Mouse (Mus musculus): Measurements from ENCODE around the gene Man2b1. TPM values are rescaled to one million over a fixed set of nuclear protein-coding genes. Genes with fewer than 3 reads are reported as not detected.

The Man2b1 gene
- polyA plus RNA-seq, 1 experiment from 2014 or later, result 17.7 TPM

GRCm38 (mm10) chr8:85037681-85038531 lies 45.2 kb upstream of the Man2b1 start:
- ATAC-seq, result no peak
- WGBS, result under 1% methylated on average over 54 of the region's 57 CpGs
- peaks cover 7% of the 10 kb centered on the region for H3K36me3 ChIP-seq (ENCODE audit: control insufficient read depth, insufficient read depth)
- H3K4me1 ChIP-seq (replicated peaks; ENCODE audit: control insufficient read depth, insufficient read depth, low read length), result peaks cover 26% of the 10 kb centered on the region
- peak overlapping the region; percentile 91 for H3K9ac ChIP-seq (replicated peaks; ENCODE audit: low read depth, low read length)
- H3K27ac ChIP-seq (ENCODE audit: low read length), result peak overlapping the region; percentile 99
- H3K4me2 ChIP-seq (ENCODE audit: low read length), result peak overlapping the region; percentile 97
- peak overlapping the region; percentile 80 for H3K4me3 ChIP-seq (replicated peaks; ENCODE audit: low read length)
- no peaks in the 10 kb centered on the region for H3K27me3 ChIP-seq (replicated peaks; ENCODE audit: control insufficient read depth, insufficient read depth, low read length)
- H3K9me3 ChIP-seq (ENCODE audit: control insufficient read depth, low read length), result no peaks in the 10 kb centered on the region

- Histone ChIP-seq H3K4me3 (replicated peaks; ENCODE audit: low read length) (no peak overlapping the region), H3K9me3 (ENCODE audit: control insufficient read depth, low read length) (no peaks in the 10 kb centered on the region), H3K4me2 (ENCODE audit: low read length) (no peak overlapping the region), H3K9ac (replicated peaks; ENCODE audit: low read depth, low read length) (no peak overlapping the region), H3K4me1 (replicated peaks; ENCODE audit: control insufficient read depth, insufficient read depth, low read length) (peaks cover 5% of the 10 kb centered on the region), H3K36me3 (ENCODE audit: control insufficient read depth, insufficient read depth) (peaks cover 28% of the 10 kb centered on the region), H3K27me3 (replicated peaks; ENCODE audit: control insufficient read depth, insufficient read depth, low read length) (no peaks in the 10 kb centered on the region), H3K27ac (ENCODE audit: low read length) (no peak overlapping the region)
- 93% methylated on average over 6 of the region's 6 CpGs for WGBS
- ATAC-seq, result no peak
These were observed 39.5 kb upstream of the Man2b1 start for GRCm38 (mm10) chr8:85043619-85044018.

DNA sequence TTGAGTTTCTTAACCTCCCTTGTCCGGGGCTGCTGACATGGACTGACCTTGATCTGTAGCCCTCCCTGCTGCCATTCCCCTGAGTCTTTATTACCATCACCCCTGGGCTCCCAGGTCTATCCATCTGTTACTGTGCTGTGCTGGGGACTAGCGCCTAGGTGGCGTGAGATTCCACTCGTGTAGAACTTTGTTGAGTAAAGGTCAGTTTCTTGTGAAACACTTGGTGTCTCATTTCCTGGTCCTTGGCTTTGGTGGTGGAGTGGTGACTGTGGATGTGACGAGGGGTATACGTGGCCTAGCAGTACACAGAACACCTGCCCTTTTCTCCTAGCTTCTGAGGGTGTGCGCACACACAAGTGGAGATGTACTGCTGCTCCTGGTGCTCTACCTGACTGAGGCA lies 25.7 kb upstream of the Man2b1 start:
- H3K4me1 ChIP-seq (replicated peaks; ENCODE audit: control insufficient read depth, insufficient read depth, low read length), result peaks cover 21% of the 10 kb centered on the region
- no peak overlapping the region for H3K4me3 ChIP-seq (replicated peaks; ENCODE audit: low read length)
- WGBS, result 83% methylated on average over 7 of the region's 7 CpGs
- no peak overlapping the region for H3K9ac ChIP-seq (replicated peaks; ENCODE audit: low read depth, low read length)
- H3K36me3 ChIP-seq (ENCODE audit: control insufficient read depth, insufficient read depth), result peaks cover 26% of the 10 kb centered on the region
- no peaks in the 10 kb centered on the region for H3K27me3 ChIP-seq (replicated peaks; ENCODE audit: control insufficient read depth, insufficient read depth, low read length)
- no peak for ATAC-seq
- no peak overlapping the region for H3K4me2 ChIP-seq (ENCODE audit: low read length)
- H3K27ac ChIP-seq (ENCODE audit: low read length), result no peak overlapping the region
- no peaks in the 10 kb centered on the region for H3K9me3 ChIP-seq (ENCODE audit: control insufficient read depth, low read length)

DNA sequence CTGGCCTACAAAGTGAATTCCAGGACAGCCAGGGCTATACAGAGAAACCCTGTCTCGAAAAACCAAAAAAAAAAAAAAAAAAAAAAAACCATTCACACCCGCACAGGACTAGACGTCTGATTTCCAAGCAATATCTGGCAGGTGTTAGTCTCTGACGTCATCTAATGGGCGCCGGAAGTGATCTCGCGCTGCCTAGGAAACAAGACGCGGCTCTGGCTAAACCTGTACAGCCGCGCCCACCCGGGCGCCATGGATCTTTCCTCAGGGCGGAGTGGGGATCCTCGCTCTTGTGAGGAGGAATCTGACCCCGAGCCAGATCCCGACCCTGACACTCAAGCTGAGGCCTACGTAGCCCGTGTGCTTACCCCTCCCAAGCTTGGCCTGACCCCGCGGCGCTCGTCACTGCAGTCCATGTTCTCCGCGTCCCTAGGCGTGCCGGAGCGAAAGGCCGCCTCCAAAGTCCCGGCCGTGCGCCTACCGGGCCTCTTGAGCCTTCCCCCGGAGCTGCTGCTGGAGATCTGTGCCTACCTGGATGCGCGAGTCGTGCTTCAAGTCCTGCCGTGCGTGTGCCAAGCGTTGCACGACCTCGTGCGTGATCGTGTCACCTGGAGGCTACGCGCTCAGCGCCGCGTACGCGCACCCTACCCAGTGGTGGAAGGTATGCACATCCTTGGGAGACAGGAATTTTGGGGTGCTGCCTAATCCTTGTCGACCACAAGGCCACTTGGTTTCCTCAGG lies 23.0 kb upstream of the Man2b1 start, which contains the start of gene Fbxw9:
Gene Fbxw9 (plus strand): TSS at position 177 of the 738 bp plus-strand sequence.
- H3K27me3 ChIP-seq (replicated peaks; ENCODE audit: control insufficient read depth, insufficient read depth, low read length), result no peaks in the 10 kb centered on the region
- 0% methylated on average over 52 of the region's 53 CpGs for WGBS
- no peaks in the 10 kb centered on the region for H3K9me3 ChIP-seq (ENCODE audit: control insufficient read depth, low read length)
- peak within 1 kb of the TSS; percentile 96 for H3K4me2 ChIP-seq (ENCODE audit: low read length)
- peak within 1 kb of the TSS; percentile 53; the same call in 1 of the 2 replicates for H3K27ac ChIP-seq (ENCODE audit: low read length)
- ATAC-seq, result peak; percentile 94
- H3K4me3 ChIP-seq (replicated peaks; ENCODE audit: low read length), result peak within 1 kb of the TSS; percentile 84
- H3K4me1 ChIP-seq (replicated peaks; ENCODE audit: control insufficient read depth, insufficient read depth, low read length), result peaks cover 22% of the 10 kb centered on the region
- peak within 1 kb of the TSS; percentile 76 for H3K9ac ChIP-seq (replicated peaks; ENCODE audit: low read depth, low read length)
- H3K36me3 ChIP-seq (ENCODE audit: control insufficient read depth, insufficient read depth), result peaks cover 3% of the 10 kb centered on the region; the same call in 1 of the 2 replicates

DNA sequence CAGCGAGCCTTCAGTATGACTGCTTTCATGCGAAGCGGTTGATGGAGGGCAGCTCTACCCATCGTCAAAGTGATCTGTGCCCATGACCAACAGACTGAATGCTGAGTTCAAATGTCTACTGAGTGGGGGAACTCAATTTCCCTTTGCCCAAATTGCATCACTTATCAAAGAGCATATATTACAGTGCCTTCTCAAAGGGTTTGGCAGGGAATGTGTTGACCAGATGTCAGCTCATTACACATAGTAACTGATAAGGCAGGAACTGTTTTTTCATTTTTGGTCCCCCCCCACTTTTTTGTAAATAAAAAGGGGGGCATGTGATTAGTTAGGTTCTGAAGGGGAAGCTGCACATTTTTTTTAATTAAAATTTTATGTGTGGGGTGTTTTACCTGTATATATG lies 20.5 kb upstream of the Man2b1 start:
- 94% methylated on average over 4 of the region's 4 CpGs for WGBS
- H3K9ac ChIP-seq (replicated peaks; ENCODE audit: low read depth, low read length), result no peak overlapping the region
- H3K9me3 ChIP-seq (ENCODE audit: control insufficient read depth, low read length), result no peaks in the 10 kb centered on the region
- H3K36me3 ChIP-seq (ENCODE audit: control insufficient read depth, insufficient read depth), result 0 out of 2 replicates have a peak, but pooled peaks cover 2% of the 10 kb centered on the region
- H3K27ac ChIP-seq (ENCODE audit: low read length), result no peak overlapping the region
- no peak for ATAC-seq
- H3K4me2 ChIP-seq (ENCODE audit: low read length), result no peak overlapping the region
- H3K4me1 ChIP-seq (replicated peaks; ENCODE audit: control insufficient read depth, insufficient read depth, low read length), result peaks cover 22% of the 10 kb centered on the region
- H3K27me3 ChIP-seq (replicated peaks; ENCODE audit: control insufficient read depth, insufficient read depth, low read length), result no peaks in the 10 kb centered on the region
- H3K4me3 ChIP-seq (replicated peaks; ENCODE audit: low read length), result no peak overlapping the region

GRCm38 (mm10) chr8:85065213-85065612 lies 17.9 kb upstream of the Man2b1 start:
- Histone ChIP-seq H3K4me3 (replicated peaks; ENCODE audit: low read length) (no peak overlapping the region), H3K36me3 (ENCODE audit: control insufficient read depth, insufficient read depth) (0 out of 2 replicates have a peak, but pooled peaks cover 2% of the 10 kb centered on the region), H3K9ac (replicated peaks; ENCODE audit: low read depth, low read length) (no peak overlapping the region), H3K4me2 (ENCODE audit: low read length) (no peak overlapping the region), H3K27me3 (replicated peaks; ENCODE audit: control insufficient read depth, insufficient read depth, low read length) (no peaks in the 10 kb centered on the region), H3K9me3 (ENCODE audit: control insufficient read depth, low read length) (no peaks in the 10 kb centered on the region), H3K27ac (ENCODE audit: low read length) (no peak overlapping the region), H3K4me1 (replicated peaks; ENCODE audit: control insufficient read depth, insufficient read depth, low read length) (peaks cover 22% of the 10 kb centered on the region)
- ATAC-seq, result no peak
- WGBS, result 34% methylated on average over 2 of the region's 2 CpGs

- no peak overlapping the region for H3K27ac ChIP-seq (ENCODE audit: low read length)
- no peak for ATAC-seq
- whole genome bisulfite sequencing, result 98% methylated on average over 2 of the region's 2 CpGs
These were observed 15.9 kb upstream of the Man2b1 start for GRCm38 (mm10) chr8:85067155-85067554.

DNA sequence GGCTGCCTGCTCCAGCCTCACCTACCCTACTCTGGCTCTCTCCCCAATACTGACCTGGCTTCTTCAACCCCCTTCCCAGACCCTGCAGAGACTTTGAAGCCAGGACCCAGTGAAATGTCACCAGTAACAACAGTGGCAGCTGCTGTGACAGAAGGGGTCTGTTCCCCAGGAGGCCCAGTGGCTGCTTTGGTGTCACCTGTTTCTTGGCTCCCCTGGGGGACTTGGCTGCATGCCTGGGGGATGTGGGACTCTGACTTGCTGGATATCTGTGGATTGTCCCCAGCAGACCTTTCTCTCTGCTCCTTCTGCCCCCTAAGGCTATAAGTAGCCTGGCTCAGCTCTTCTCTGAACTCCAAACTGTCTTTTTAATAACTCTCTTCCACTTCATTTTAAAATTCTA lies 15.1 kb upstream of the Man2b1 start, which contains the start of gene Gm5741:
Gene Gm5741 (minus strand): TSS at position 1 of the 400 bp plus-strand sequence.
- no peak for ATAC-seq
- no peak within 1 kb of the TSS for H3K9ac ChIP-seq (replicated peaks; ENCODE audit: low read depth, low read length)
- 0 out of 2 replicates have a peak, but pooled peaks cover 2% of the 10 kb centered on the region for H3K36me3 ChIP-seq (ENCODE audit: control insufficient read depth, insufficient read depth)
- H3K9me3 ChIP-seq (ENCODE audit: control insufficient read depth, low read length), result no peaks in the 10 kb centered on the region
- peaks cover 14% of the 10 kb centered on the region for H3K4me1 ChIP-seq (replicated peaks; ENCODE audit: control insufficient read depth, insufficient read depth, low read length)
- H3K27ac ChIP-seq (ENCODE audit: low read length), result no peak within 1 kb of the TSS
- H3K27me3 ChIP-seq (replicated peaks; ENCODE audit: control insufficient read depth, insufficient read depth, low read length), result no peaks in the 10 kb centered on the region
- H3K4me3 ChIP-seq (replicated peaks; ENCODE audit: low read length), result no peak within 1 kb of the TSS
- H3K4me2 ChIP-seq (ENCODE audit: low read length), result no peak within 1 kb of the TSS

More at GRCm38 (mm10) chr8:85067155-85067554, 15.9 kb upstream of the Man2b1 start:
- Histone ChIP-seq H3K4me1 (replicated peaks; ENCODE audit: control insufficient read depth, insufficient read depth, low read length) (peaks cover 11% of the 10 kb centered on the region), H3K27me3 (replicated peaks; ENCODE audit: control insufficient read depth, insufficient read depth, low read length) (no peaks in the 10 kb centered on the region), H3K4me2 (ENCODE audit: low read length) (no peak overlapping the region), H3K4me3 (replicated peaks; ENCODE audit: low read length) (no peak overlapping the region), H3K9me3 (ENCODE audit: control insufficient read depth, low read length) (no peaks in the 10 kb centered on the region), H3K9ac (replicated peaks; ENCODE audit: low read depth, low read length) (no peak overlapping the region), H3K36me3 (ENCODE audit: control insufficient read depth, insufficient read depth) (0 out of 2 replicates have a peak, but pooled peaks cover 2% of the 10 kb centered on the region)

GRCm38 (mm10) chr8:85071041-85071440 lies 12.0 kb upstream of the Man2b1 start:
- peak overlapping the region; percentile 63 for H3K4me2 ChIP-seq (ENCODE audit: low read length)
- 88% methylated on average over 5 of the region's 5 CpGs for WGBS
- H3K36me3 ChIP-seq (ENCODE audit: control insufficient read depth, insufficient read depth), result peaks cover 15% of the 10 kb centered on the region
- no peaks in the 10 kb centered on the region for H3K9me3 ChIP-seq (ENCODE audit: control insufficient read depth, low read length)
- peak overlapping the region; percentile 88 for H3K9ac ChIP-seq (replicated peaks; ENCODE audit: low read depth, low read length)
- H3K27ac ChIP-seq (ENCODE audit: low read length), result peak overlapping the region; percentile 95
- H3K4me3 ChIP-seq (replicated peaks; ENCODE audit: low read length), result peak overlapping the region; percentile 92
- no peaks in the 10 kb centered on the region for H3K27me3 ChIP-seq (replicated peaks; ENCODE audit: control insufficient read depth, insufficient read depth, low read length)
- H3K4me1 ChIP-seq (replicated peaks; ENCODE audit: control insufficient read depth, insufficient read depth, low read length), result peaks cover 16% of the 10 kb centered on the region
- ATAC-seq, result no peak

All from forebrain, embryonic 16.5 days (tissue).